Mouse (Mus musculus) frontal cortex, adult (tissue): ENCODE data around the gene Tsc2.

Experiments used
- ATAC-seq: cut with Nextera tagmentation; 2 replicates; pipeline ENCODE4 v1.9.2; 2017; ENCODE audit warnings: mild to moderate bottlenecking, moderate library complexity, mixed read lengths; ENCODE audit not compliant: low TSS enrichment

Tsc2 gene

DNA sequence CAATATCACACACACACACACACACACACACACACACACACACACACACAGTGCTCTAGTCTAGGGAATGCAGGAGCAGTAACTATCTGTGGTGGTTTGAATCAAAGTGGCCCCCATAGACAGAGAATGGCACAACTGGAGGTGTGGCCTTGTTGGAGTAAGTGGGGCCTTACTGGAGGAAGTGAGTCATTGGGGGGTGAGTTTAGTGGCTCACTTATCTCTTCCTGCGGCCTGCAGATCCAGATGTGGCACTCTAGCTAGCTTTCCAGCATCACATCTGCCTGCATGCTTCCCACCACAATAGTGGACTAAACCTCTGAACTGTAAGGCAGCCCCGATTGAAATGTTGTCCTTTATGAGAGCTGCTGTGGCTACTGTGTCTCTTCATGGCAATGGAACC, 21.7 kb downstream of the Tsc2 start:
- no peak for ATAC-seq

- no peak for ATAC-seq
Measured at GRCm38 (mm10) chr17:24608874-24609273, 23.6 kb downstream of the Tsc2 start.

- ATAC-seq, result no peak
Measured at GRCm38 (mm10) chr17:24608370-24608769, 24.1 kb downstream of the Tsc2 start.

DNA sequence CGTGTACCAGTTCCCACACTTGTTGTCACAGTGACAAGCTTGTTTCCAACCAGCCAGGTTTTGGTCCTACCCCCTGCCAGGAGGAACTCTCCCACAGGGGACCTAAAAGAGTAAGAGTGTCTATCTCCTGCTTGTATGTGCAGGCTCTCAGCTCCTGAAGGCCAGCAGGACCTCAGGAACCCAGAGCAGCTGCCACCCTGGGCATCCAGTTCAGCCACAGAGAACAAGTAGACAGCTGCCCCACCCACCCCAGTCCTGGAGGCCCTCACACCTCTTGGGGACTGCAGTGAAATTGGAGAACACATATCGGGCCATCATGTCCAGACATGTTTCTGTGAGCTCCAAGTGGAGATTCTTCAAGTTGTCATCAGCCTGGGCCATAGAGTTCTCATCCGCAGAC, 27.9 kb downstream of the Tsc2 start:
- ATAC-seq, result no peak

GRCm38 (mm10) chr17:24603961-24604360, 28.5 kb downstream of the Tsc2 start:
- ATAC-seq, result no peak

DNA sequence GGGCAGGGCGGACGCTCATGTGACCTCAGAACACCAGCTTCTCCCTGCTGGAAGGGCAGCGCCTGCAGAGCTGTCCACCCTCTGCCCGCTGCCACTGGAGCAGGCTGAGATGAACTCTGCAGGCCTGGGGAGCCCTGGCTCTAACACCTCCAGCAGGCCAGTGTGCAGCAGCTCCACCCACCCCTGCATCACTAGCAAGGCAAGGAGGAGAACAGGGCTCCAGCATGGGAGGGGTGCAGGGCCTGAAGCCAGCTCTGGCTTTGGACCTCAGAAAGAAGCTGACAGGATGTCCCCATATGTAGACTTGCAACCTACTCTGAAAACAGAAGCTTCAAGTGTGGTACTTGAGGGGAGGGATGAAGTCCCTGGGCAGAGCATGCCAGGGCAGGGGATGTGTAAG, 31.9 kb downstream of the Tsc2 start:
- ATAC-seq, result no peak; the same call in 1 of the 2 replicates

DNA sequence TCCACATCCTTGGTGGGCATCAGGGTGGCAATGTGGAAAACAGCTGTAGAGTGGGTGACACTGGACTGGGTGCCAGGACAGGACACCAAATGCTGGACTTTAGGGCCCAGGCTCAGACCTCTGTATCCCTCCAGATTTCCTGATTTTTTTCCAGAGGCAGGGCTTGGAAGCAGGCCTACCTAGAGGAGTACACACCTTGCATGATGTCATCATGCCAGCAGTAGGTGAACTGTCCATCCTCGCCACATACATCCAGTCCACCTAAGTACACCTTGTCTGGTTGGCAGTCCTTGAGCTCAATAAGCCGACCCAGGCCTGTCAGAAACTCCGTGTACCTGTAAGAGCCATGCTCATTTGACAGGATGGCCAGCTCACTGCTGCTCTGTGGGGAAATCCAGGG, 34.4 kb downstream of the Tsc2 start:
- ATAC-seq, result no peak

DNA sequence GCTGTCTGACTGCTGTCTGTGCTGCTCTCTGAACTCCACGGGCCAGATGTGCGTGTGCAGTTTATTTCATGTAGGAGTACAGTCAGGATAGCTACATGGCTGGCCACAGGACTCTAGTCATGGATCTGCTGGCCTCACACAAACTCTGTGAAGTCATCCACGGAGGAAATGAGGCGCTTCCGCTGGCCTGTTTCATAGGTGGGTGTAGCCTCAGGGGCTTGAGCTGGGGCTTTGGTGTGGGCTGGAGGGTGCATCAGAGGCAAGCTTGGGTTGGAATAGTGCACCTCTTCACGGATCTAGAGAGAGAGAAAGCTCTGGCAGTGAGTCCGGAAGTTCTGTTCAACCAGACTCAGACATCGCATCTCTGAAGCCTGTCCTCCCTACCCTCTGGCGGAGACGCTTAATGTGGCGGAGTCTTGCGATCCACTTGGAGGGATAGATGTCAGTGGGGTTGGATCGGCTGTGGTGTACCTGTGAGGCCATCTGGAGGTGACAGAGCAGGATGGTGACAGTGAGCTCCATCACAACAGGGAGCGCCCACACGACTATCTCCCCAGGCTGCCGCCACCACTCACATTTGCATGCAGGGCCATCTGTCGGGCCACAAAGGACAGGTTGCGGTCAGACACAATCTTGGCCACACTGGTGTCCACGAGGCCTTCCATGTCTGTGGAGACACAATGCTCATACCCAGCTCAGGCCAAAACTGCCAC, 35.8 kb downstream of the Tsc2 start:
- ATAC-seq, result no peak

- no peak for ATAC-seq
Measured at GRCm38 (mm10) chr17:24596073-24596466, 36.4 kb downstream of the Tsc2 start.

DNA sequence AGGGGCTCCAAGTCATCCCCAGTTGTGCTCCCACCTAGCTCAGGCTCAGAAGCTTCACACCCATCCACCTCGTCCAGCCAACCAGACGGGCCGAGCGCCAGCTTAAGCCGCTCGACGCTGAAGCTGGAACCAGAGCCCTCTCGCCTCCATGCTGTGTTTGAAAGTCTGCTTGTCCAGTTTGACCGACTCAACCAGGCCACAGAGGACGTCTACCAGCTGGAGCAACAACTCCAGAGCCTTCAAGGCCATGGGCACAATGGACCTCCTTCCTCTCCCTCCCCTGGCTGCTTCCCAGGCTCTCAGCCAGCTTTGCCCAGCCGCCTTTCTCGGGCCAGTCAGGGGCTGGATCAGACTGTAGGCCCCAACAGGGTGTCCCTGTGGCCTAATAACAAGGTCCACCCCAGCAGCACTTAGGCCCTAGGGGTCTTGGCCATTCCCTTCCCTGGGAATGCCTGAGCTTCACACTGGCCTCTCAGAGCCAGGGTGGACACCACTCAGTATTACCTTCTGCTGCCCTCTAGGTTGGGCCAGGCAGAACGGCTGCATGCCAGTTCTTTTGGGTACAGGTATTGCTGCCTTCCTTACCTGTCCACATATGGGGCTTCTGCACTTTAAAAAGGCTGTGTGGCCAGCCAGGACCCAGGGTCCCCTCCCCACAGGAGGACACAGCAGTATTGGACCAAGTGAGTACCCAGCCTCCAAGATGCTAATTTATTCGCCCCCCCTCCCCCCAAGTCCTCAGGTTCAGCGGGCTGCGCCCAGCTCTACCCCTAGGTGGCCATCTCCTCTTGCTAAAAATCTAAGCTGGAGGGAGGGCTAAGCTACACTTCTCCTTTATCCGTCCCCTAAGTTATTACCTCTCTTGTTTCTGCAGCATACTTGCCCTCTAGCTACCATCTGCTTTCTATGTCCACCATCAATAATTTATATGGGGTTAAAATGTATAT, 37.0 kb downstream of the Tsc2 start:
- 0 out of 2 replicates have a peak, but pooled peaks have one; percentile 21 for ATAC-seq

GRCm38 (mm10) chr17:24593992-24594890, 38.2 kb downstream of the Tsc2 start:
- ATAC-seq, result no peak

GRCm38 (mm10) chr17:24593248-24593647, 39.2 kb downstream of the Tsc2 start:
- ATAC-seq, result no peak

GRCm38 (mm10) chr17:24591695-24592094, 40.7 kb downstream of the Tsc2 start:
- no peak for ATAC-seq

DNA sequence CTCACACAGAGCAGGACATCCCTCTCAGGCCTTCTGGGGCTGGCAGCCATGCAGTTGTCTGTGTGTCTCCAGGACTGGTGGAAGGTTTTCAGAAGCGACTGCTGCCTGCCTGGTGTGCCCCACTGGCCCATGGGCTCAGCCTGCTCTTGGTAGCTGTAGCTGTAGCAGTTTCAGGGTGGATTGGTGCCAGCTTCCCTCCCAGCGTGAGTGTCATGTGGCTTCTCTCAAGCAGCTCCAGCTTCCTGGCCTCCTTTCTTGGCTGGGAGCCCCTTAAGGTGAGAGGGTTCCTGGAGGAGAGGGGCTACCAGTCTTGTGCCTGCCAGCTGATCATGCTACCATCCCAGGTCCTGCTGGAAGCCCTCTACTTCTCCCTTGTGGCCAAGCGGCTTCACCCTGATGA, 41.5 kb downstream of the Tsc2 start:
- no peak for ATAC-seq

DNA sequence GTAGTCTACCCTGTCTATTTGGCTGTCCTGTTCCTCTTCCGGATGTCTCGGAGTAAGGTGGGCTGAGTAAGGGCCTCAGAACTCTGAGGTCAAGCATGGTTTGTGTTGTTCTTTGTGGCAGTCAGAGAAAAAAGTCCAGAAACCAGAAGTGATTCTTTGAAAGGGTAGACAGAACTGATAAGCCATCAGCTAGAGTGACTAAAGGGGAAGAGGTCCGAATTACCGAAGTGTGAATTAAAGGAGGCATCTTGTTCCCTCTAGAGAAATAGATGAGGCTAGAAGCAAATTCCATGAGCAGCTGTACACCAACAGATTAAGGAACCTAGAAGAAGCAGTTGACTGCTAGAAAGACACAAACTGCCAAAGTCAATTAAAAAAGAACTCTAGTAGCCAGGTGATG, 45.9 kb downstream of the Tsc2 start:
- ATAC-seq, result no peak

DNA sequence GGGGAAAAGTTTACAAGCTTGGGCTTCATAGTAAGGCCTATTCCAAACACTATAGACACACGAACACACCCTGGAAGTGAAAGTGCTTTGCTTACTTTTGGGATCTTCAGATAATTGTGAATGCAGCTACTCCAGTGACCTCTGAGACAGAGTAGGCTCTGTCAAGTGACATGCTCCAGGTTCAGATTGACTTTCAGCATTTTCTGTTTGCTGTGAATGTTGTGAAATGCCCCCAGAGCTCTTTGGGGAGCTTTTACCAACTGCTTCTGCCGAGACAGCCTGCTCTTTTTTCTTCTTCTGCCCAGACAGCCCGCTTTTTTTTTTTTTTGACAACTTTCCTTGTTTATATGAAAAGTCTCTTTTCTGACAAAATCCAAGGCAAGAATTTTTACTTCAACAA, 47.9 kb downstream of the Tsc2 start:
- ATAC-seq, result no peak

DNA sequence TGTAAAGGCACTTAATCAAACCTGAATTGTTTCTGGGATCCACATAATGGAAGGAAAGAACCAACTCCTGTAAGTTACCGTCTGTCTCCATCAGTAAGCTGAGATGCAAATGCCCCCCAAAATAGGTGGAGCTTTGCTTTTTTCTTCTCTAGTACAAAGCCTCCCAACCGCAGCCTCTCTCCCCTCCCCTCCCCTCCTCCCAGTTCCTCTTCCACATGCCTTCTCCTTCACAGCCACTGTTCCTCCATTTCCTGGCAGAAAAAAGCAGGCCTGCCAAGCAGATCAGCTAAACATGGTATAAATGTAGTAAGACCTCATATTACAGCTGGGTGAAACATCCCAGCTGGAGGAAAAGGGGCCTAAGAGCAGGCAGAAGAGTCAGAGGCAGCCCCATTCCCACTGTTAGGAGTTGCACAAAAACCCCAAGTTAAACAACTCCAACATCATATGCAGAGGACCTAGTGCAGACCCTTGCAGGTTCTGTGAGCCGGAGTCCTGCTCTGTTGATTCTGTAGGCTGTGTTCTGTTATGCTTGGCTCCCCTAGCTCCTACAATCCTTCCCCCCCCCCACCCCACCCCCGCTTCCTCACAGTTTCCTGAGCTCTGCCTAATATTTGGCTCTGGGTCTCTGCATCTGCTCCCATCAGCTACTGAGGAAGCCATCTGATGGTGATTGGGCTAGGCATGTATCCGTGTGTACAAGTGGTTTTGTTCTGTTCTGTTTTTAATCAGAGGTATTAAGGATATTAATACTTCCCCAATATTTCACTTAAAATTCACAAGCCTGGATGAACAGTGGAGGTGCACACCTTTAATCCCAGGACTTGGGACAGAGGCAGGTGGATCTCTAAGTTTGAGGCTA, 48.6 kb downstream of the Tsc2 start:
- no peak for ATAC-seq

- no peak for ATAC-seq
Measured at GRCm38 (mm10) chr17:24580287-24580686, 52.1 kb downstream of the Tsc2 start.

GRCm38 (mm10) chr17:24579532-24579931, 52.9 kb downstream of the Tsc2 start:
- ATAC-seq, result peak; percentile 92; the same call in 1 of the 2 replicates

DNA sequence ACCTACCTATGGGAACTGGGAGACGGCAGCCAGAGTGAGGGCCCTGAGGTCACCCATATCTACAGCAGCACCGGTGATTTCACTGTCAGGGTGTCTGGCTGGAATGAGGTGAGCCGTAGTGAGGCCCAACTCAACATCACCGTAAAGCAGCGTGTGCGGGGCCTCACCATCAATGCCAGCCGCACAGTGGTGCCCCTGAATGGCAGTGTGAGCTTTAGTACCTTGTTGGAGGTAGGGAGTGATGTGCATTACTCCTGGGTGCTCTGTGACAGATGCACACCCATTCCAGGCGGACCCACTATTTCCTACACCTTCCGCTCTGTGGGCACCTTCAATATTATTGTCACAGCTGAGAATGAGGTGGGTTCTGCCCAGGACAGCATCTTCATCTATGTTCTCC, 58.6 kb downstream of the Tsc2 start:
- ATAC-seq, result no peak

DNA sequence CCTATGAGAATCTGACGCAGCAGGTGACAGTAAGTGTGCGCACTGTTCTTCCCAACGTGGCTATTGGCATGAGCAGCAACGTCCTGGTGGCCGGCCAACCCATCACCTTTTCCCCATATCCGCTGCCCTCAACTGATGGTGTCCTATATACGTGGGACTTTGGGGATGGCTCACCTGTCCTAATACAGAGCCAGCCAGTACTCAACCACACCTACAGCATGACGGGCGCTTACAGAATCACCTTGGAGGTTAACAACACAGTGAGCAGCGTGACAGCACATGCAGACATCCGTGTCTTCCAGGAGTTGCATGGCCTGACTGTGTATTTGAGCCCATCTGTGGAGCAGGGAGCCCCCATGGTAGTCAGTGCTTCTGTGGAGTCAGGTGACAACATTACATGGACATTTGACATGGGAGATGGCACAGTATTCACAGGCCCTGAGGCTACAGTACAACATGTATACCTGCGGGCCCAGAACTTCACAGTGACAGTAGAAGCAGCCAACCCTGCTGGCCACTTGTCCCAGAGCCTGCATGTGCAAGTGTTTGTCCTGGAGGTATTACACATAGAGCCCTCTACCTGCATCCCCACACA, 59.7 kb downstream of the Tsc2 start:
- ATAC-seq, result no peak
